Mouse (Mus musculus) thymus, adult 2 months (tissue): ENCODE measurements around the gene Nos1. TPM values are rescaled to one million over a fixed set of nuclear protein-coding genes. Genes with fewer than 3 reads are reported as not detected.

ENCODE experiments used
- DNase-seq: peaks from one replicate; pipeline ENCODE4 v3.0.0; 2021
- H3K27ac ChIP-seq: fragments of 200-500 bp; 2 replicates; pipeline ENCODE4 v1.5.1; 2012; ENCODE audit warnings: low read length, control low read depth; ENCODE audit not compliant: control insufficient read depth, insufficient read depth
- H3K27me3 ChIP-seq: fragments of 200-500 bp; 2 replicates; pipeline ENCODE4 v1.6.1; 2012; ENCODE audit warnings: mild to moderate bottlenecking, low read length, moderate library complexity, mixed read lengths; ENCODE audit not compliant: control insufficient read depth, insufficient read depth
- H3K36me3 ChIP-seq: fragments of 200-500 bp; 2 replicates; pipeline ENCODE4 v1.6.1; 2012; ENCODE audit warnings: mild to moderate bottlenecking, low read length, moderate library complexity; ENCODE audit not compliant: control insufficient read depth, insufficient read depth
- H3K4me1 ChIP-seq: fragments of 200-500 bp; replicated peaks from 2 replicates; pipeline ENCODE4 v1.6.1; 2012; ENCODE audit warnings: low read length; ENCODE audit not compliant: control insufficient read depth, insufficient read depth
- H3K4me3 ChIP-seq: fragments of 200-500 bp; 2 replicates; pipeline ENCODE4 v1.5.1; 2012; ENCODE audit warnings: mild to moderate bottlenecking, low read length, control low read depth, moderate library complexity; ENCODE audit not compliant: control insufficient read depth, insufficient read depth
- CTCF ChIP-seq: fragments of 200-500 bp; IDR thresholded peaks from 2 replicates; pipeline ENCODE4 v1.5.1; 2012; ENCODE audit warnings: mild to moderate bottlenecking, control low read depth, low read length, moderate library complexity, borderline replicate concordance; ENCODE audit not compliant: control insufficient read depth, poor library complexity, insufficient read depth; ENCODE audit errors: extremely low read depth
- POLR2A ChIP-seq: fragments of 200-500 bp; IDR thresholded peaks from 2 replicates; pipeline ENCODE4 v1.6.1; 2012; ENCODE audit warnings: mild to moderate bottlenecking, low read length, control low read depth, moderate library complexity; ENCODE audit not compliant: control insufficient read depth, poor library complexity, insufficient read depth; ENCODE audit errors: extremely low read depth
- WGBS: fragments of 180-500 bp; shearing (Covaris S2); methylation state at CpG from one replicate; pipeline ENCODE4 v1.1.7; 2018; 5-methylcytosine and 5-hydroxymethylcytosine counted together
- polyA plus RNA-seq: library from polyadenylated mRNA; depleted of rRNA; stranded (reverse); fragments of >200 nt; gene quantifications from 2 replicates; pipeline ENCODE4 v1.2.3, GENCODE M21; 2012; rRNA removed

The Nos1 gene
- polyA plus RNA-seq, result 0.35 and 0.75 TPM in 2 replicates

DNA sequence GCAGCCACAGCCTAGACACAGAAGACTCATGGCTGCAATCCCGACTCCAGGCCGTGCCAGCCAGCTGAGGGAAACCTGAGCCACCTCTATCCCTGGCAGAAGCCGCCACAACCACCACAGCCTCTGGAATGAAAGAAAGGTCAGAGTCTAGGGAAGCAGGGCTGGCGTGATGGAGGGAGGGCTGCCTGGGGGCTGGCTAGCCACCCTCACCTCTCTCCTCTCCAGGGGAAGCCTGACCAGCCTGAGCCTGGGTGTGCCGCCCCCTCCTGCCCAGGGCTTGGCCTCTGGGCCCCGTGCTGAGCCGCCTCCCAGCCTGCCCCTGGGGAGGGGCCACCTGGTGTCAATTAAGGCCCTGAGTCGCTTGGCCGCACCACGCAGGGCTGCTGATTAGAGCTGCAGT, at the start of gene Nos1:
Gene Nos1 (plus strand): TSS at position 352 of the 400 bp plus-strand sequence.
- Histone ChIP-seq H3K27ac (no peak within 1 kb of the TSS), H3K4me1 (no peaks in the 10 kb centered on the region), H3K4me3 (no peak within 1 kb of the TSS), H3K27me3 (no peaks in the 10 kb centered on the region), H3K36me3 (no peaks in the 10 kb centered on the region)
- DNase-seq, result no peak
- no peak for TF ChIP-seq POLR2A
- no peak for TF ChIP-seq CTCF
- WGBS, result 58% methylated on average over 10 of the region's 10 CpGs

DNA sequence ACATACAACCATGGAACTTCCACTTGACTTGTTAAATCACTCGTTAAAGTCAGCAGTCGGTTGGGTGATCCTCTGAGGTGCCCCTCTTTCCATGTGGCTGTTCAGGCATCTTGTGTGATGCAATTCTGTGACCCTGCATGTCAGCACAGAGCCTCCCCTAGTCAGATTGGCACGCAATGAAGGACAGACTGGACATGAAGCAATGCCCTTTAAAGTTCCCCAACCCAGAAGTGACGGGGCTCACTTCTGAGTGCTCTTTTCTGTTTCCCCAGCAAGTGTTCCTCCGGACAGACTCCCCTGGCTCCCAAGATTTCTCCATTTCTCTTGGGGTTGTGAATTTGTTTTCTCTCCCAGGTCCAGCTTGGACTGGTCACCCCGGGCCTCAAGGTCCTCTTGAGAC, 49.5 kb upstream of the Nos1 start:
- H3K27ac ChIP-seq, result no peak overlapping the region
- 82% methylated on average over 6 of the region's 6 CpGs for WGBS

DNA sequence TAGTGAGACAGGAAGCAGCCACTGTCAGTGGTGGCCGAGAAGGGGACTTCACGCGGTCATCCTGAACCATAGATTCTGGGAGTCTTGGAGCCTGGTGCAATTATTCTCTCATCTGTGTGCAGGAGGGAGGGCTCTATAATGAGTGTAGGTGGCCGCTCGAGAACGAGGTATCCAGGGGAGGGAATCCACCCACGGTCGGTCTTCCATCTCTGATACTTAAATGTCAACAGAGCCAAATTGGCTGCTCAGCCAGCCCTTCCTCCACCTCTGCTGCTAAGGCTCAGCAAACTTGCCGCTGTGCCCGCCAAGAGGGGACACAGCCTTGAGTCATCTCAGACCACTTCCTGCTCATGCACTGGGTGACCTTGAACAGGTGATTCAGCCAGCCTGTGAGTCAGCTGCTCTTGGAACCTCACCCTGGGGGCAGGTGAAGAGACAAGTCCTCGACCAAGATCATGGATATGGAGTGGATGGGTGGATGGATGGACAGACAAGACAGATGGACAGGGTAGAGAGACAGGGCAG, 36.1 kb upstream of the Nos1 start:
- TF ChIP-seq CTCF (no peak), POLR2A (no peak)
- WGBS, result 76% methylated on average over 11 of the region's 11 CpGs
- Histone ChIP-seq H3K27me3 (no peaks in the 10 kb centered on the region), H3K36me3 (no peaks in the 10 kb centered on the region), H3K4me1 (no peaks in the 10 kb centered on the region), H3K27ac (no peak overlapping the region), H3K4me3 (no peak overlapping the region)
- no peak for DNase-seq

More for the DNA sequence above, 49.5 kb upstream of the Nos1 start:
- Histone ChIP-seq H3K27me3 (no peaks in the 10 kb centered on the region), H3K36me3 (no peaks in the 10 kb centered on the region), H3K4me1 (no peaks in the 10 kb centered on the region), H3K4me3 (no peak overlapping the region)
- no peak for DNase-seq
- TF ChIP-seq CTCF (no peak), POLR2A (no peak)

DNA sequence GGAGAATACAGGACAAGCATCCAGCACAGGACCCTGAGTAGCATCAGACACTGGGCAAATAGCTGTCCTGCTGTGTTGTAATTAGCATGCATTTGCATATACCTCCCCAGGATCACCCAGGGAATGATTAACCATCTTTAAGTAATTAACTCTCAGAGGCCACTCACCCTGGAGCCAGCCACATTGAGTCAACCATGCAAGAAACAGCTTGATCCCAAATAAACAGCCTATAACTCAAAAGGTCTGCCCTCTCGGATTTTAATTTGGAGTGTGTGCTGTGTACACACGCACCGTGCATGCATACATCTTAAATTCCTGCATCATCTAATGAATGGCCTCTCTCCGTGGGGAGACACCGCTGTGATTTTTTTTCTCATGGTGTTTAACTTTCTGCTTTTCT, 31.5 kb upstream of the Nos1 start:
- 77% methylated on average over 5 of the region's 5 CpGs for WGBS

DNA sequence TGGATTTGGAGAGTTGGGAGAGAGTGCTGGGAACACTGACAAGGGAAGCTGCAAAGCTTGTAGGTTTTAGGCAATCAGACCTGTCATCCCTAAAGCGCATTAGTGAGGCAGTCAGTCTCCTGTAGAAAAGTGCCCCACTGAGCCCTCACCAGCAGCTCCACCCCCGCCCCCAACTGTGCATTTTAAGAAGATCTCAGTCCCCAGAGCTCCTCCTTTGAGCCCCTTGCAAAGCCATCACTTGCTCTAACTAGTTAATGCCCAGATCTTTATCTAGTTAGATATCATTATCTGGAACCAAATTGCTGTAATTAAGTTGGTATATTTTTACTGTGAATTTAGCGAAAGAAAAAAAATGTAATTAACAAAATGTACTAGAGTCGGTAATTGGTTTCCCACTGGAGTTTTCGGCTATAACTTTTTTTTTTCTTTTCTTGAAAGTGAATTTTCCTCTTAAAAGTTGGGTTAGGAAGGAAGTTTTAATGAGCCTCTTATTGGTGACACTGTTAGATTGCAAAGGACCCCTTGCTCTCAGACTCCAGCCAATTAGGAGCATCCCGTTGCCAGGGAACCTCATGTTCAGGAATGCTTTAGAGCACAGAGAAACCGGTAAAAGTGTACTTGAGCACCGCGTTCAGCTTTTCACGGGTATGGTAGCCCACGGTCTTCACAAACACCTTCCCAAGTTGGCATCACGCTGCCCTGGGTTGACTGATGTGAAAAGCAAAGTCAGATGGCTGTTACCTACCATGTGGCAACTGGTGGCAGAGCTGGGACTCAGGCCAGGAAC, 22.9 kb upstream of the Nos1 start:
- Histone ChIP-seq H3K27me3 (no peaks in the 10 kb centered on the region), H3K27ac (no peak overlapping the region), H3K4me1 (no peaks in the 10 kb centered on the region), H3K36me3 (no peaks in the 10 kb centered on the region), H3K4me3 (no peak overlapping the region)
- TF ChIP-seq CTCF (no peak), POLR2A (no peak)
- WGBS, result 80% methylated on average over 12 of the region's 12 CpGs
- no peak for DNase-seq

More for the DNA sequence above, 31.5 kb upstream of the Nos1 start:
- no peak overlapping the region for H3K4me3 ChIP-seq
- no peaks in the 10 kb centered on the region for H3K36me3 ChIP-seq
- TF ChIP-seq POLR2A, result no peak
- no peak for TF ChIP-seq CTCF
- H3K27me3 ChIP-seq, result no peaks in the 10 kb centered on the region
- no peaks in the 10 kb centered on the region for H3K4me1 ChIP-seq
- DNase-seq, result no peak
- H3K27ac ChIP-seq, result no peak overlapping the region

DNA sequence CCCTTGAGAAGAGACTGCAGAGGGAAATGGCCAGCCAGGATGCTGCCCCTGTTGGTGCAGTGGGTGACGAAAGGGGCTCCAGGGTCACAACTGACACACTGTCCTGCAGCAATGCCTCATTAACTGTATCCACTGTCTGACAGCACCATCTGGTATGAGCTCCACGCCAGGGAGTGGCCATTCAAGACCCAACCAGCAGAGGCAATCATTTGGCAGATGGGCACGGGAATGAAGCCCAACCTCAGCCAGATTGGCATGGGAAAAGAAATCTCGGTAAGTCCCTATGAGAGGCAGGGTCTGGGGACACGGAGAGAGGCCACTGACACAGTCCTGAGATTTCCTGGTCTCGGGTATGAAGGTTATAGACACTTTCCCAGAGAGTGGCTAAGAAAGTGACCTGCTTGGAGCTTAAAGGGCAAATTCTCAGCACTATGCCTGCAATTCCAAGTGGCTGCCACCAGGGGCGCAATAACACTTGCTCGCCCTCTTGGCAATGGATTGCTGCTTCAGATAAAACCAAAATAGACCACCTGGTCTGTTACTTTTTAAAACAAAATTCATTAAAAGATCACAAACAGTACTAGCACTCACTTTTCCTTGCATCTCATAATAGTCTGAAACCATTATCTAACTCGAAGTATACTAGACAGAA, 19.5 kb upstream of the Nos1 start:
- TF ChIP-seq CTCF, result no peak
- TF ChIP-seq POLR2A, result no peak
- no peak overlapping the region for H3K27ac ChIP-seq
- no peaks in the 10 kb centered on the region for H3K4me1 ChIP-seq
- 78% methylated on average over 9 of the region's 9 CpGs for WGBS
- H3K4me3 ChIP-seq, result no peak overlapping the region
- H3K27me3 ChIP-seq, result no peaks in the 10 kb centered on the region
- no peak for DNase-seq
- H3K36me3 ChIP-seq, result no peaks in the 10 kb centered on the region
